In genomic region chr14:80846420-80847083, GRCm38 (mm10) we compare ENCODE assay signal across 12 mouse cellular contexts.
DNase-seq lines count a peak whose midpoint lies in the region; ATAC-seq lines count a peak whose summit lies in the region.
"Had no signal": no experiment of that assay in that cellular context is flagged by ENCODE, and none has a peak within 500 bp of the region (broad histone marks: within the 10 kb centered on the region; RNA-seq: fewer than 3 reads in every experiment).

No protein-coding gene starts in this region.

- no peaks in the 10 kb centered on the region for H3K9me3 ChIP-seq in forebrain, embryonic 12.5 days
- no peaks in the 10 kb centered on the region for H3K9me3 ChIP-seq in midbrain, embryonic 11.5 days (ENCODE audit: control insufficient read depth, low read length)

- peak; percentile 5 for DNase-seq in right cerebral cortex, postnatal 14 days
- DNase-seq in right cerebral cortex, postnatal 25 days, result no peak
- DNase-seq in midbrain, embryonic 11.5 days (ENCODE audit: low spot score, missing footprints), result no peak
- no peak for DNase-seq in gastrocnemius, postnatal 4 days (ENCODE audit: low spot score in 2 of 2)
- no peak for DNase-seq in B cell, adult 2 months
- no peak for DNase-seq in heart, postnatal 4 days
- DNase-seq: adrenal gland, postnatal 25 days; gastrocnemius, adult 2 months; kidney, postnatal 36 days; thymus, postnatal 36 days had no signal

- H3K4me2 ChIP-seq in forebrain, embryonic 12.5 days, result peak overlapping the region; percentile 48
- no peak overlapping the region for H3K4me2 ChIP-seq in midbrain, embryonic 11.5 days

- WGBS in forebrain, embryonic 12.5 days, result 69% methylated on average over 9 of the region's 9 CpGs
- WGBS in midbrain, embryonic 11.5 days, result 85% methylated on average over 9 of the region's 9 CpGs

- peak; percentile 79 for ATAC-seq in forebrain, embryonic 12.5 days (ENCODE audit: low FRiP score)
- peak; percentile 68 for ATAC-seq in midbrain, embryonic 11.5 days (ENCODE audit: low FRiP score)

- no peaks in the 10 kb centered on the region for H3K36me3 ChIP-seq in forebrain, embryonic 12.5 days (replicated peaks)
- H3K36me3 ChIP-seq in midbrain, embryonic 11.5 days (ENCODE audit: control insufficient read depth, insufficient read depth, low read length), result no peaks in the 10 kb centered on the region
- H3K36me3 ChIP-seq: G1E had no signal

- no peaks in the 10 kb centered on the region for H3K27me3 ChIP-seq in forebrain, embryonic 12.5 days
- H3K27me3 ChIP-seq in midbrain, embryonic 11.5 days (ENCODE audit: control insufficient read depth, insufficient read depth, low read length), result no peaks in the 10 kb centered on the region

- H3K4me3 ChIP-seq in forebrain, embryonic 12.5 days (replicated peaks), result no peak overlapping the region
- H3K4me3 ChIP-seq in midbrain, embryonic 11.5 days (ENCODE audit: low read depth, low read length), result no peak overlapping the region
- H3K4me3 ChIP-seq: gastrocnemius, adult 2 months had no signal

- peak overlapping the region; percentile 36; the same call in 1 of the 2 replicates for H3K9ac ChIP-seq in forebrain, embryonic 12.5 days
- H3K9ac ChIP-seq in midbrain, embryonic 11.5 days (ENCODE audit: low read length), result no peak overlapping the region

- H3K4me1 ChIP-seq in forebrain, embryonic 12.5 days, result peaks cover 10% of the 10 kb centered on the region
- no peaks in the 10 kb centered on the region for H3K4me1 ChIP-seq in midbrain, embryonic 11.5 days (ENCODE audit: control insufficient read depth, insufficient read depth, low read length)

- no peak overlapping the region for H3K27ac ChIP-seq in forebrain, embryonic 12.5 days
- no peak overlapping the region for H3K27ac ChIP-seq in midbrain, embryonic 11.5 days (ENCODE audit: low read depth, low read length)
- H3K27ac ChIP-seq: gastrocnemius, adult 2 months had no signal
